Mouse (Mus musculus): ENCODE results near the gene Cdkn2c.

GRCm38 (mm10) chr4:109660568-109660967 is 6.4 kb downstream of the Cdkn2c start:
- TF ChIP-seq CTCF (IDR thresholded peaks at IDR 0.05; ENCODE audit: extremely low read depth, insufficient read length, insufficient replicate concordance, low read depth, low read length), result no peak
- TF ChIP-seq POLR2A (IDR thresholded peaks at IDR 0.05; ENCODE audit: low read depth, low read length), result no peak

Measured in small intestine, adult 2 months (tissue).